Mouse (Mus musculus) kidney, adult 8-10 months (tissue): ENCODE data around the gene Gm867.

Experiments used
- DNase-seq, 2 experiments: peaks; one replicate each; pipeline ENCODE4 v3.0.0; 2022

The Gm867 gene

GRCm38 (mm10) chr10:75940520-75940919 lies at the start of gene Gm867:
Gm867 (minus strand) TSS chr10:75940672.
- DNase-seq = no peak

GRCm38 (mm10) chr10:75979432-75979831 lies 39.0 kb upstream of the Gm867 start:
- no peak for DNase-seq

DNA sequence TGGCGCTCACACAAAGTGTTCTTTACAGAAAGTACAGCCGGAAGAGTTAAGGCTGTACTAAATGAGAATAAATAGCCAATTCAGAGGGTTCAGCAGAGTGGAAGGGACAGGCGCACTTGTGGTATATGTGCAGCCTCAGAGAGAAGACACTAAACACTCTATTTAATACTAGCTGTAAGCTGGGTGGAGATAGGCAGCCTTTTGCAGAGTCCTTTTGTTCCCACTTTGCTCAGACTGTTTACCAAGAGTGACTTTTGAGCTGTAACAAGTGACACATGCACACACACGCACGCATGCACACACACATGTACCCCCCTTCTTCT lies 38.3 kb upstream of the Gm867 start:
- DNase-seq = no peak

DNA sequence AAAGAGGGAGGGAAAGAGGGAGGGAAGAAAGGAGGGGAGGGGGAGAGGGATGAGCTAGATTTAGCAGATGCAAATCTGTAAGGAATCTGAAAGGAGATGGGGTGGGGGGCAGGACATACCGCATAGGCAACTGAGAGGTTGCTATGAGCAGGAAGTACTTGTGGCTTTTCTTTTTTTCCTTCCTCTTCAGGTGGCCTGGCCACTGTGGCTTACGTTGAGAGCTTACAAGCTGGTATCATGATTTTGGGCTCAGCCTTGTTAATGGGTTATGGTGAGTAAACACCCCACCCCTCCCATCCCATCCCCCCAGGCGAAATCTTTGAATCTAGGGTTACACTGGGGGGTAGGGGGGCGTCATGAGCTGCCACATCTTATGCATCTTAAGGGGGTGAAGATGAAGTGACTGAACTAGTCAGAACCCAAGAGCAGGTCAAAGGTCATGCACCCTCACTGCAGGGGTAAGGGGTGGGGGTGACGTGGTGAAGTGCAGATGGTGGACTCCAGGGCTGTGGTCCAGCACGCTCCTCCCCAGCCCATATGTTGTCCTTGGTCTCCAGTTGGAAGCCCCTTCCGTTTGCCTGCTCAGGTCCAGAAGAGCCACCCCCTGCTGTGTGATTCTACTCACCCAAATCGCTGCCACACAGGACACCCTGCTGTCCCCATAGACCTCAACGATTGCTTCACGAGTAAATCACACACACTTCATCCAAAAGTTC lies 37.8 kb upstream of the Gm867 start:
- DNase-seq = no peak

DNA sequence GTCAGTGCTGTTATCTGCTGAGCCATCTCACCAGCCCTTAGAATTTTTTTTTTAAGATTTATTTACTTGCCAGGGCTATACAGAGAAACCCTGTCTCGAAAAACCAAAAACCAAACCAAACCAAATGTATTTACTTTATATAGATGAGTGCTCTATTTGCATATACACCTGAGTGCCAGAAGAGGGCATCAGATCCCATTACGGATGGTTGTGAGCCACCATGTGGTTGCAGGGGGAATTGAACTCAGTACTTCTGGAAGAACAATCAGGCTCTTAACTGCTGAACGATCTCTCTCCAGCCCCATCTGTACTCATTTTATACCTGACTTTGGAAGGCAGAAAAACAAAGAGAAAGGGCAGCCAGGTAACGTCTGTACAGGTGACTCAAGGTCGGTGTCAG lies 34.7 kb upstream of the Gm867 start:
- peak in 1 of 2 experiments; percentile 32 for DNase-seq

DNA sequence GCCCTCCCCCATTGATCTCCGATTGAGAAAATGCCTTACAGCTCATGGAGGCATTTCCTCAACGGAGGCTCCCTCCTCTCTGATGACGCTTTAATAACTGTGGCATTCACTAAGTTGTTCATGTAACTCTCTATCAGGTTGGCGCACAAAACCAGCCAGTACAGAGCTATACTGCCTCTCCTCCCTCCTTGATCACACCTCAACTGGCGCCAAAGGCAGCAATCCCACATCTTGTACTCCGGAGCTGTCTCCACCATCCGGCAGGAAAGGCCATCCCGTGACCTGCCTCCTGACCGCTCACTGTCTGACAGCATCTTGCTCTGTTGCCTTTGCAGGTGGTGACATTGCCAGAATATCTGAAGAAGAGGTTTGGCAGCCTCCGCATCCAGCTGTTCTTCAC lies 33.4 kb upstream of the Gm867 start:
- DNase-seq = no peak

DNA sequence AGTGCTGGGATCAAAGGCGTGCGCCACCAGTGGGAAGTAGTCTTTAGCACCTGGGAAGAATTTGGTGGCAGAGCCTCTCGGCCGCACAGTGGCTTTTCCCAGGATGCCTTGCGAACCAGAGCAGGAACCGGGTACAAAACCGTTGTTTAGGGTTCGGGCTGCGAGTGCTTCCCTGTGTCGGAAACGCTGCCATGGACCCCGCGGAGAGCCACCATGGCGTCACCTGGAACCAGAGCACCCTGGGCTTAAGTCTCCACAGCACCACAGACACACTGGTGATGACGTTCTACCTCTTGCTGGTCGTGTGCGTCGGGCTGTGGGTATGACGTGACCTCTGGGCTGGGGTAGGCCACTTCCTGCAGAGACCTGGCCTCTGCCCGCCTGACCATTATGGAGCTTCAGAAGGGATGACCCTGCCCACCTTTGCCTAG lies 13.9 kb upstream of the Gm867 start, which contains the start of gene Gm5134:
Gene Gm5134 (plus strand): TSS at position 134 of the 431 bp plus-strand sequence.
- DNase-seq = no peak

DNA sequence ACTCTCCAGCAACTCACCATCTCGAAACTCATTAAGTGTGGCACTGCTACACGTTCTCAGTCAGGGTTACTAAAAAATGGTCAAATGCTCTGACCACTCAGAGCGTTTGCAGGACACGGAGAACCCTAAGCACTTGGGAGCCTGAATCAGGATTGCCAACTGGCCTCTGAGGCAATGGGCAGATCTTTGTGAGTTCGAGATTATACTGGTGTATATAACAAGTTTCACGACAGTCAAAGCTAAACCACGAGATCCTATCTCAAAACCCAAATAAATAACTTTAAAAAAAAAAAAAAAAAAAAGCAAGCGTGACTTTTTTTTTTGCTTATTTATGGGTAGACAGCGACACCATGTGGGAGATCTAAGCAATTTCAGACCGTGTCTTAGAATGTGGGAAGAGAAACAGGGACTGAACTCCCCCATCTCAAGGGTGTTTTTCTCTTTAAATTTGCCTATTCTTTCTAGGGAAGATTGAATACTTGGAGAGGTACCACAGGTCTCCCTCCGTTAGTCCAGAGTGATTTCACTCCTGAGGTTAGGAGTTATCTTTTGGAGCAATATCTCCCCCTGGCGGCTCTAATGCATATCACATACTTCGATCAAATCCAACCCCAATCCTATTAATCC lies 11.1 kb upstream of the Gm867 start:
- peak in 1 of 2 experiments; percentile 64 for DNase-seq

DNA sequence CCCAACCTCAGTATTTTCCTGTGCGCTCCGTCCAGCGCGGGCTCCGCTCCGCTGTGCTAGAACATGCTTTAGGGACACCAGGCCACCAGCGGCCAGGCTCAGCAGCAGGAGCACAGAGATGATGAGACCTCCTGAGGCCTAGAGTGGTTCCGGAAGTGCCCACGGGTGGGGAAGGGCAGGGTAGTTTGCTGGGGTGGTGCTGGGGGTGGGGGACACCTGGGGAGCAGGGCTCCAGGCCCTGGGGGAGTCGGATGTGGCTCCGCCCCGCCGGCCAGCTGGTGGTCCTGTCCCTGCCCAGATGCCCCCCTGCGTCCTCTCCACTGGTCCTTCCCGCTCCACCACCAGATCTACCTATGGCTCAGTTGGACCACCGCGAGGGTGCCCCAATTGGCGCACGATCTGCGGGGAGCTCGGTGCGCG lies 10.3 kb upstream of the Gm867 start:
- DNase-seq = no peak

DNA sequence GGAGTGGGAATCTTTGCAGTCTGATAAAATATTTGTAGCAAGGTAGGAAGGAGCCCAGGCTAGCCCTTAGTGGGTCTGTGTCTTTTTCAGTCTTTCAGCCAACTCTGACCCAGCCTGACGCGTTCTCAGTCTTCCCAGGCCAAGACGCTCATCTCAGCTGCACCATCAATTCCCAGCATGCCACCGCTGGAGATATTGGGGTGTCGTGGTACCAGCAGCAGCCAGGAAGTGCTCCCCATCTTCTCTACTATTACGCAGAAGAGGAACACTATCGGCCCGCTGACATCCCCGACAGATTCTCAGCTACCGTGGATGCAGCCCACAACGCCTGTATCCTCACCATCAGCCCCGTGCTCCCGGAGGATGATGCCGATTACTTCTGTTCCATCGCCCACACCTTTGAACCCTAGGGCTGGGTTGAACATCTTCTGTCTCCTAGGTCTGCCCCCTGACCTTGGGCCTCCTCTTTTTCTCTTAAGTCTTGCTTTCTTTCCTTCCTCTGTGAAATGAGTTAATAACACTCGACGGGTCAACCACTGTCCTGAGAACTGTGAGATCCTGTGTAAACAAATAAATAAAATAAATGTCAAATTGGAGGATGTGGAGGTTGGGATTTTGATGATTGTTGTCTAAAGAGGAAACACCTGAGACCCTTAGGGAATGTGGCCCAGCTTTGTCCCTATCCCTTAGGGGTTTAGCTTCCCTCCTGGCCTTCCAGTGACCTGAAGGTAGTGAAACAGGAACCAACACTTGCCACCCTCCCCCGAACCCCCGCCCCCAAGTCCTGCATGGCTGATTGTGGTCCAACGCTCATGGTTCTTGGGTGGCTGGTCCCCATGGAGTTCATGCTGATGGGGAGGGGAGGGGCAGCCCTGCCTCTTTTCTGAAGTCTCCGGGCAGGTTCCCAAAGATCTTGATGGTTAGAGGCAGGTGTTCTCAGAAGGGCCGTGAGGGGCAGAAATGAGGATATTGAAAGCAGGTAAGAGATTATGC lies 8.9 kb upstream of the Gm867 start:
- no peak for DNase-seq

- DNase-seq = no peak
Observed at GRCm38 (mm10) chr10:75948079-75948478, 7.6 kb upstream of the Gm867 start.

GRCm38 (mm10) chr10:75945896-75946295 lies 5.4 kb upstream of the Gm867 start:
- no peak for DNase-seq

- DNase-seq = no peak
Observed at GRCm38 (mm10) chr10:75945213-75945612, 4.7 kb upstream of the Gm867 start.

DNA sequence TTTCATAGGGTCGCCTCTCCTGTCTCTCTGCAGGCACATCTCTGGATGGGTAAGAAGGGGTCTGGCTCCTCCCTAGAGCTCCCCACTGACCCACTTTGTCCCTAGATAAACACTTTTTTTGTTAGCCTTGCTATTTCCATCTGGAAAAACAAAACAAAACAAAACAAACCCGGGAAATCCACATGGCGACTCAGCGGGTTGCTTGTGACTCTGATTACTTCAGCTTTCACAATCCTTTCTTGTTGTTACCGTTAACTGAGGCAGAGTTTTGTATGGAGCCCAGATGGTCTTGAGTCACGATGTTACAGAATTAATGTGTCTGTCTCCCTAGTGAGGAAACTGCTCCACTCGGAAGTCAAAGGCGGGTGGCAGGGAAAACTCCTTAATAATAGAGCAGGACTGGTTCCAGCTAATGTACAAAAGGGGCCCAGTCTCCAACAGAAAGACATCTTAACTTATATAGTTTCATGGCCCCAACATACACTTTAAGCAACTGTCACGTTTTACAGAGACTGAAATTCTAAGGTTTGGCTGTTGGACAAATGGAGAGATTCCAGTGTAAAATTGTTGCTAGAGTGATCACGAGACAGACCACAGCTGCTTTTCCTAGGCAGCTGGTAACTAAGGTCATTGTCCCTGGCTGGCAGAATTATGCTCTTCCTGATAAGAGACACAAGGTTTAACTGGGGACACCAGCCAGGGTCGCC lies 3.7 kb upstream of the Gm867 start:
- no peak for DNase-seq

DNA sequence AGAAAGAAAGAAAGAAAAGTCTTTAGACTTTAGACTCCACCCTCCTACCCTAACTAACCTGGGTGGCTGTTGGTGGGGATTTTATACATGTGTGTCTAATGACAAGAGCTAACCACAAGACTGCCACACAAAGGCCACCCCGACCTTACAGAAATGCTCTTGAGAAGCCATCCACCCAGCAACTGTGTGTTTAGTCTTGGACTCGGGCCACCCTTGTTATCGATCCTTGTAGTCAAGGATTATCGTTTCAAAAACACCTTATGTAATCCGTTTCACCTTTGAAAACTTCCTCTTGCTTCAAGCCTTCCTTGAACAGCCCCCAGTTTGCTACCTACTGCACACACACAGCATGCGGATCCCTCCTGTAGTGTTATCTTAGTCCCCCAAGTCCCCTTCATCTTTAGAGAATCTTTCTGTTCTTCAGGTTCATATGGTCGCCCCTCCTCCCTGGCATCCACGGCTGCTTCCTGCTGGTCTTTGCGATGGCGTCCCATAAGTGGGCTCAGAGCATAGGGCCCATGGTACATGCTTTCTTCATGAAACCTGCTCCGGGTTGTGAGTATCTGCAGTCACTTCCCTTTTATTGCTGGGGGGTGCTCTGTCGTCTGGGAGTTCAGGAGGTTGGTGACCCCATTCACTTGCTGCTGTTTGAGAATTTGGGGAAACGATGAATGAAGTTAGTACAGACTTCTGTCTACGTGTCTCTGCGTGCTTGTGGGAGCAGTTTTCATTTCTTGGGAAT lies 2.4 kb upstream of the Gm867 start, which contains the start of gene Vpreb3:
Gene Vpreb3 (plus strand): TSS at position 322 of the 742 bp plus-strand sequence.
- DNase-seq = no peak

GRCm38 (mm10) chr10:75941042-75941824 lies 761 bp upstream of the Gm867 start:
- DNase-seq = no peak

- no peak for DNase-seq
Observed at GRCm38 (mm10) chr10:75939481-75940234, 814 bp downstream of the Gm867 start.

- no peak for DNase-seq
Observed at GRCm38 (mm10) chr10:75937851-75938643, 2.4 kb downstream of the Gm867 start.

- no peak for DNase-seq
Observed at GRCm38 (mm10) chr10:75936909-75937667, 3.4 kb downstream of the Gm867 start.
